Mouse (Mus musculus) liver, embryonic 11.5 days (tissue): ENCODE results near the gene Usp10. TPM values are rescaled to one million over a fixed set of nuclear protein-coding genes. Genes with fewer than 3 reads are reported as not detected.

Source experiments
- ATAC-seq: fragments of 200-750 bp; cut with Nextera tagmentation; replicated peaks from 2 replicates; pipeline ENCODE4 v1.8.0; 2017; ENCODE audit warnings: moderate number of reproducible peaks, mild to moderate bottlenecking, moderate TSS enrichment, moderate library complexity; ENCODE audit not compliant: low FRiP score
- DNase-seq: peaks from one replicate; pipeline ENCODE4 v3.0.0-alpha.2; 2017; ENCODE audit warnings: low spot score
- H3K27ac ChIP-seq: fragments of 300-500 bp; sonication (generic); 2 replicates; pipeline ENCODE4 v1.5.1; 2014; ENCODE audit warnings: mild to moderate bottlenecking, low read depth, low read length, control low read depth
- H3K27me3 ChIP-seq: fragments of 300-500 bp; sonication (generic); replicated peaks from 2 replicates; pipeline ENCODE4 v1.6.1; 2014; ENCODE audit warnings: low read length, mixed read lengths; ENCODE audit not compliant: control insufficient read depth, insufficient read depth
- H3K36me3 ChIP-seq: fragments of 300-500 bp; sonication (generic); 2 replicates; pipeline ENCODE4 v1.6.1; 2014; ENCODE audit warnings: mild to moderate bottlenecking, low read length, moderate library complexity, mixed read lengths; ENCODE audit not compliant: control insufficient read depth, insufficient read depth
- H3K4me1 ChIP-seq: fragments of 300-500 bp; sonication (generic); replicated peaks from 2 replicates; pipeline ENCODE4 v1.6.1; 2014; ENCODE audit warnings: low read length, mixed read lengths; ENCODE audit not compliant: control insufficient read depth, insufficient read depth
- H3K4me2 ChIP-seq: fragments of 300-500 bp; sonication (generic); 2 replicates; pipeline ENCODE4 v1.6.1; 2014; ENCODE audit warnings: mild to moderate bottlenecking, control low read depth, moderate library complexity
- H3K4me3 ChIP-seq: fragments of 300-500 bp; sonication (generic); 2 replicates; pipeline ENCODE4 v1.5.1; 2014; ENCODE audit warnings: low read depth, low read length, control low read depth
- H3K9ac ChIP-seq: fragments of 300-500 bp; sonication (generic); 2 replicates; pipeline ENCODE4 v1.6.1; 2014; ENCODE audit warnings: low read depth, low read length, control low read depth
- H3K9me3 ChIP-seq: fragments of 300-500 bp; sonication (generic); 2 replicates; pipeline ENCODE4 v1.6.1; 2016; ENCODE audit warnings: low read length, inconsistent platforms, mixed read lengths; ENCODE audit not compliant: control insufficient read depth
- WGBS: fragments of 180-500 bp; shearing (Covaris S2); extraction: QIAGEN DNeasy Blood & Tissue Kit; methylation state at CpG from one replicate; pipeline ENCODE4 v1.1.7; 2014; 5-methylcytosine and 5-hydroxymethylcytosine counted together
- polyA plus RNA-seq: library from polyadenylated mRNA; unstranded; fragments of >200 nt; fragmentation: Nextera tagmentation; extraction: Ambion mirVana; gene quantifications from 2 replicates; pipeline ENCODE4 v1.2.1, GENCODE M21; 2014

Usp10 gene
- polyA plus RNA-seq, 1 experiment from 2014 or later = 175 TPM

- H3K9me3 ChIP-seq = no peaks in the 10 kb centered on the region
- H3K27me3 ChIP-seq = no peaks in the 10 kb centered on the region
- no peak overlapping the region for H3K4me3 ChIP-seq
- H3K27ac ChIP-seq = no peak overlapping the region
- no peaks in the 10 kb centered on the region for H3K4me1 ChIP-seq
- H3K36me3 ChIP-seq = no peaks in the 10 kb centered on the region
- H3K9ac ChIP-seq = no peak overlapping the region
- ATAC-seq (no peak), DNase-seq (no peak)
- H3K4me2 ChIP-seq = no peak overlapping the region
Measured at GRCm38 (mm10) chr8:119984085-119984484, 73.9 kb downstream of the Usp10 start.

- 63% methylated on average over 5 of the region's 5 CpGs for WGBS
- Histone ChIP-seq H3K36me3 (no peaks in the 10 kb centered on the region), H3K9ac (no peak overlapping the region), H3K4me2 (no peak overlapping the region), H3K27me3 (peaks cover 10% of the 10 kb centered on the region; the same call in 1 of the 2 replicates), H3K4me3 (no peak overlapping the region), H3K27ac (no peak overlapping the region), H3K9me3 (no peaks in the 10 kb centered on the region), H3K4me1 (no peaks in the 10 kb centered on the region)
- no peak for ATAC-seq
- DNase-seq = no peak
Measured at GRCm38 (mm10) chr8:119986174-119986573, 76.0 kb downstream of the Usp10 start.

- Histone ChIP-seq H3K4me3 (no peak overlapping the region), H3K27ac (no peak overlapping the region), H3K9me3 (no peaks in the 10 kb centered on the region), H3K36me3 (no peaks in the 10 kb centered on the region), H3K4me2 (no peak overlapping the region), H3K9ac (no peak overlapping the region), H3K4me1 (no peaks in the 10 kb centered on the region), H3K27me3 (peaks cover 29% of the 10 kb centered on the region)
- ATAC-seq (no peak), DNase-seq (no peak)
- 67% methylated on average over 15 of the region's 15 CpGs for WGBS
Measured at GRCm38 (mm10) chr8:119988087-119988486, 77.9 kb downstream of the Usp10 start.

GRCm38 (mm10) chr8:119992249-119992648 lies 82.1 kb downstream of the Usp10 start, which contains the start of gene Crispld2:
TSS of gene Crispld2 (plus strand) at chr8:119992438.
- Histone ChIP-seq H3K9ac (no peak within 1 kb of the TSS), H3K36me3 (no peaks in the 10 kb centered on the region), H3K27me3 (peaks cover 44% of the 10 kb centered on the region), H3K4me2 (peak within 1 kb of the TSS; percentile 44), H3K4me3 (peak within 1 kb of the TSS; percentile 14; the same call in 1 of the 2 replicates), H3K4me1 (peaks cover 5% of the 10 kb centered on the region; the same call in 1 of the 2 replicates), H3K9me3 (no peaks in the 10 kb centered on the region), H3K27ac (no peak within 1 kb of the TSS)
- 1% methylated on average over 25 of the region's 25 CpGs for WGBS
- peak; percentile 60 for ATAC-seq
- DNase-seq = peak; percentile 76

GRCm38 (mm10) chr8:119994114-119994513 lies 84.0 kb downstream of the Usp10 start:
- H3K27me3 ChIP-seq = peaks cover 44% of the 10 kb centered on the region
- DNase-seq (no peak), ATAC-seq (no peak)
- H3K36me3 ChIP-seq = no peaks in the 10 kb centered on the region
- H3K9ac ChIP-seq = no peak overlapping the region
- no peak overlapping the region for H3K27ac ChIP-seq
- no peak overlapping the region for H3K4me3 ChIP-seq
- 68% methylated on average over 7 of the region's 7 CpGs for WGBS
- no peak overlapping the region for H3K4me2 ChIP-seq
- peaks cover 5% of the 10 kb centered on the region; the same call in 1 of the 2 replicates for H3K4me1 ChIP-seq
- no peaks in the 10 kb centered on the region for H3K9me3 ChIP-seq

GRCm38 (mm10) chr8:119994556-119994955 lies 84.4 kb downstream of the Usp10 start:
- peaks cover 44% of the 10 kb centered on the region for H3K27me3 ChIP-seq
- no peak overlapping the region for H3K27ac ChIP-seq
- H3K9me3 ChIP-seq = no peaks in the 10 kb centered on the region
- no peak for DNase-seq
- 59% methylated on average over 6 of the region's 6 CpGs for WGBS
- H3K9ac ChIP-seq = no peak overlapping the region
- peaks cover 5% of the 10 kb centered on the region; the same call in 1 of the 2 replicates for H3K4me1 ChIP-seq
- H3K36me3 ChIP-seq = no peaks in the 10 kb centered on the region
- H3K4me2 ChIP-seq = no peak overlapping the region
- no peak overlapping the region for H3K4me3 ChIP-seq
- ATAC-seq = no peak

GRCm38 (mm10) chr8:119997266-119997665 lies 87.1 kb downstream of the Usp10 start:
- no peak overlapping the region for H3K9ac ChIP-seq
- H3K27me3 ChIP-seq = peaks cover 23% of the 10 kb centered on the region
- peaks cover 5% of the 10 kb centered on the region; the same call in 1 of the 2 replicates for H3K4me1 ChIP-seq
- H3K4me2 ChIP-seq = no peak overlapping the region
- H3K27ac ChIP-seq = no peak overlapping the region
- H3K4me3 ChIP-seq = no peak overlapping the region
- H3K9me3 ChIP-seq = no peaks in the 10 kb centered on the region
- DNase-seq = no peak
- 72% methylated on average over 4 of the region's 4 CpGs for WGBS
- ATAC-seq = no peak
- no peaks in the 10 kb centered on the region for H3K36me3 ChIP-seq

- Histone ChIP-seq H3K27me3 (no peaks in the 10 kb centered on the region), H3K36me3 (no peaks in the 10 kb centered on the region), H3K9ac (no peak overlapping the region), H3K9me3 (no peaks in the 10 kb centered on the region), H3K27ac (peak overlapping the region; percentile 34; the same call in 1 of the 2 replicates), H3K4me2 (no peak overlapping the region), H3K4me1 (no peaks in the 10 kb centered on the region; the same call in 1 of the 2 replicates), H3K4me3 (no peak overlapping the region)
- ATAC-seq (no peak), DNase-seq (no peak)
- WGBS = 45% methylated on average over 8 of the region's 8 CpGs
Measured at GRCm38 (mm10) chr8:120000461-120000860, 90.3 kb downstream of the Usp10 start.

GRCm38 (mm10) chr8:120001712-120002111 lies 91.6 kb downstream of the Usp10 start:
- H3K4me2 ChIP-seq = no peak overlapping the region
- no peak overlapping the region for H3K9ac ChIP-seq
- WGBS = 58% methylated on average over 7 of the region's 7 CpGs
- DNase-seq (no peak), ATAC-seq (no peak)
- H3K27me3 ChIP-seq = no peaks in the 10 kb centered on the region
- H3K27ac ChIP-seq = no peak overlapping the region
- no peak overlapping the region for H3K4me3 ChIP-seq
- no peaks in the 10 kb centered on the region for H3K36me3 ChIP-seq
- H3K4me1 ChIP-seq = no peaks in the 10 kb centered on the region; the same call in 1 of the 2 replicates
- H3K9me3 ChIP-seq = no peaks in the 10 kb centered on the region
